ENCODE assay signal across 9 mouse cellular contexts in genomic region chr7:142442081-142442907, GRCm38 (mm10). TPM values are rescaled to one million over a fixed set of nuclear protein-coding genes. Genes with fewer than 3 reads are reported as not detected.
A peak's percentile ranks its signal among the peaks of the same experiment; 100 is the strongest.
DNase-seq lines count a peak whose midpoint lies in the region; ATAC-seq and TF ChIP-seq lines count a peak whose summit lies in the region.
"Had no signal": no experiment of that assay in that cellular context is flagged by ENCODE, and none has a peak within 500 bp of the region (broad histone marks: within the 10 kb centered on the region; RNA-seq: fewer than 3 reads in every experiment).

No protein-coding gene starts in this region.

- no peak overlapping the region for H3K4me2 ChIP-seq in limb, embryonic 12.5 days

- H3K9me3 ChIP-seq in limb, embryonic 12.5 days, result no peaks in the 10 kb centered on the region

- ATAC-seq in limb, embryonic 12.5 days (ENCODE audit: insufficient number of reproducible peaks, insufficient read depth, low FRiP score, low TSS enrichment, low read depth), result no peak

- DNase-seq in lung, postnatal 25 days (ENCODE audit: low spot score), result peak; percentile 25
- DNase-seq in lung, adult 2 months, result no peak
- peak; percentile 55 for DNase-seq in c-Kit-positive CD71-negative TER-119-negative erythroid progenitor cells, embryonic 14.5 days (ENCODE audit: low read depth)
- peak; percentile 86 for DNase-seq in splenic B cell, adult 2 months (ENCODE audit: low read depth, low spot score)
- no peak for DNase-seq in T-cell, adult 2 months (ENCODE audit: low spot score)
- no peak for DNase-seq in embryo, embryonic 10.5 days (ENCODE audit: low spot score)
- DNase-seq: lung, postnatal 10 days; thymus, adult 2 months had no signal

- peak overlapping the region; percentile 84; the same call in 1 of the 2 replicates for H3K27ac ChIP-seq in limb, embryonic 12.5 days

- no peak overlapping the region for H3K9ac ChIP-seq in limb, embryonic 12.5 days (replicated peaks)

- no peak overlapping the region for H3K4me3 ChIP-seq in lung, adult 2 months (replicated peaks; ENCODE audit: extremely low read depth, low read depth, low read length)
- H3K4me3 ChIP-seq in limb, embryonic 12.5 days (replicated peaks), result no peak overlapping the region

- 71% methylated on average over 9 of the region's 9 CpGs for WGBS in lung, adult 2 months
- WGBS in limb, embryonic 12.5 days, result 68% methylated on average over 9 of the region's 9 CpGs

- no peaks in the 10 kb centered on the region for H3K27me3 ChIP-seq in limb, embryonic 12.5 days
- H3K27me3 ChIP-seq in splenic B cell, adult 2 months (ENCODE audit: control insufficient read depth, insufficient read depth, low read length, poor library complexity, severe bottlenecking), result no peaks in the 10 kb centered on the region

- TF ChIP-seq CTCF in lung, adult 2 months (IDR thresholded peaks at IDR 0.05; ENCODE audit: insufficient read depth, low read length), result no peak

- TF ChIP-seq POLR2A in lung, adult 2 months (IDR thresholded peaks at IDR 0.05; ENCODE audit: borderline replicate concordance, extremely low read depth, low read depth, low read length), result no peak

- no peaks in the 10 kb centered on the region for H3K36me3 ChIP-seq in limb, embryonic 12.5 days
- H3K36me3 ChIP-seq in splenic B cell, adult 2 months (ENCODE audit: control insufficient read depth, insufficient read depth, low read length, poor library complexity, severe bottlenecking), result no peaks in the 10 kb centered on the region

- H3K4me1 ChIP-seq in lung, adult 2 months (ENCODE audit: control insufficient read depth, insufficient read depth, low read length), result no peaks in the 10 kb centered on the region
- peaks cover 28% of the 10 kb centered on the region for H3K4me1 ChIP-seq in limb, embryonic 12.5 days (replicated peaks)

RNA-seq across cellular contexts. Expression of gene Tnni2, which starts 0.7 kb away (rescaled TPM):
- polyA plus RNA-seq in lung, adult 2 months (2012; rRNA removed), result 3.1 and 223 TPM in 2 replicates
- 14.4 and 15.3 TPM in 2 replicates for polyA plus RNA-seq in limb, embryonic 12.5 days (2016; fragmentation: Nextera tagmentation; extraction: Ambion mirVana)

RNA-seq across cellular contexts. Expression of gene Syt8, which starts 7.6 kb away (rescaled TPM):
- 0.19 and 8.6 TPM in 2 replicates for polyA plus RNA-seq in lung, adult 2 months (2012; rRNA removed)
- polyA plus RNA-seq in limb, embryonic 12.5 days (2016; fragmentation: Nextera tagmentation; extraction: Ambion mirVana), result 0.60 TPM in 1 of 2 replicates, not detected in the other

RNA-seq across cellular contexts. Expression of gene Lsp1, which starts 18.3 kb away (rescaled TPM):
- polyA plus RNA-seq in lung, adult 2 months (2012; rRNA removed), result 131 and 188 TPM in 2 replicates
- polyA plus RNA-seq in limb, embryonic 12.5 days (2016; fragmentation: Nextera tagmentation; extraction: Ambion mirVana), result 30.2 and 30.3 TPM in 2 replicates

RNA-seq across cellular contexts. Expression of gene Ctsd, which starts 54.5 kb away (rescaled TPM):
- polyA plus RNA-seq in lung, adult 2 months (2012; rRNA removed), result 689 and 921 TPM in 2 replicates
- polyA plus RNA-seq in limb, embryonic 12.5 days (2016; fragmentation: Nextera tagmentation; extraction: Ambion mirVana), result 135 and 145 TPM in 2 replicates

RNA-seq across cellular contexts. Expression of gene Tnnt3, which starts 56.3 kb away (rescaled TPM):
- polyA plus RNA-seq in lung, adult 2 months (2012; rRNA removed), result 4.1 and 64.7 TPM in 2 replicates
- 14.3 and 17.3 TPM in 2 replicates for polyA plus RNA-seq in limb, embryonic 12.5 days (2016; fragmentation: Nextera tagmentation; extraction: Ambion mirVana)

Comparison
In these comparisons a context has a peak if more than half of its experiments do, and no peak if none do; other contexts are left out.
1. DNase-seq: peak in lung, postnatal 25 days (single experiment), c-Kit-positive CD71-negative TER-119-negative erythroid progenitor cells, embryonic 14.5 days (single experiment) and splenic B cell, adult 2 months (single experiment); none in lung, adult 2 months (single experiment), T-cell, adult 2 months (single experiment) and embryo, embryonic 10.5 days (single experiment).